Mouse (Mus musculus) heart, embryonic 11.5 days (tissue): ENCODE measurements around the gene Cenpb. TPM values are rescaled to one million over a fixed set of nuclear protein-coding genes. Genes with fewer than 3 reads are reported as not detected.
A peak's percentile ranks its signal among the peaks of the same experiment; 100 is the strongest.

Experiments used
- ATAC-seq: fragments of 200-750 bp; cut with Nextera tagmentation; replicated peaks from 2 replicates; pipeline ENCODE4 v1.8.0; 2017; ENCODE audit warnings: moderate library complexity; ENCODE audit not compliant: insufficient number of reproducible peaks, low FRiP score, low TSS enrichment
- H3K27ac ChIP-seq: fragments of 300-500 bp; sonication (generic); 2 replicates; pipeline ENCODE4 v1.5.1; 2014; ENCODE audit warnings: mild to moderate bottlenecking, low read depth, low read length
- H3K27me3 ChIP-seq: fragments of 300-500 bp; sonication (generic); 2 replicates; pipeline ENCODE4 v1.6.1; 2014; ENCODE audit warnings: mild to moderate bottlenecking, low read length, mixed read lengths; ENCODE audit not compliant: control insufficient read depth, insufficient read depth
- H3K36me3 ChIP-seq: fragments of 300-500 bp; sonication (generic); 2 replicates; pipeline ENCODE4 v1.6.1; 2014; ENCODE audit warnings: mild to moderate bottlenecking, low read length, moderate library complexity, mixed read lengths; ENCODE audit not compliant: control insufficient read depth, insufficient read depth
- H3K4me1 ChIP-seq: fragments of 300-500 bp; sonication (generic); 2 replicates; pipeline ENCODE4 v1.6.1; 2014; ENCODE audit warnings: low read length; ENCODE audit not compliant: control insufficient read depth, insufficient read depth
- H3K4me2 ChIP-seq: fragments of 300-500 bp; sonication (generic); 2 replicates; pipeline ENCODE4 v1.6.1; 2014; ENCODE audit warnings: mild to moderate bottlenecking, moderate library complexity
- H3K4me3 ChIP-seq: fragments of 300-500 bp; sonication (generic); 2 replicates; pipeline ENCODE4 v1.5.1; 2014; ENCODE audit warnings: low read depth, low read length
- H3K9ac ChIP-seq: fragments of 300-500 bp; sonication (generic); 2 replicates; pipeline ENCODE4 v1.6.1; 2014; ENCODE audit warnings: mild to moderate bottlenecking, low read depth, low read length, moderate library complexity
- H3K9me3 ChIP-seq: fragments of 300-500 bp; sonication (generic); replicated peaks from 2 replicates; pipeline ENCODE4 v1.6.1; 2016; ENCODE audit warnings: low read length; ENCODE audit not compliant: control insufficient read depth
- WGBS: fragments of 180-500 bp; shearing (Covaris S2); extraction: QIAGEN DNeasy Blood & Tissue Kit; methylation state at CpG from one replicate; pipeline ENCODE4 v1.1.7; 2014; ENCODE audit not compliant: insufficient replicate concordance; 5-methylcytosine and 5-hydroxymethylcytosine counted together
- polyA plus RNA-seq: library from polyadenylated mRNA; unstranded; fragments of >200 nt; fragmentation: Nextera tagmentation; extraction: Ambion mirVana; gene quantifications from 2 replicates; pipeline ENCODE4 v1.2.1, GENCODE M21; 2014

Cenpb gene
- polyA plus RNA-seq, 1 experiment from 2014 or later = 4.1 TPM

GRCm38 (mm10) chr2:131215941-131216858 lies 36.3 kb upstream of the Cenpb start:
- no peak for ATAC-seq
- Histone ChIP-seq H3K9ac (no peak overlapping the region), H3K9me3 (no peaks in the 10 kb centered on the region), H3K4me3 (no peak overlapping the region), H3K4me2 (no peak overlapping the region), H3K4me1 (peaks cover 5% of the 10 kb centered on the region; the same call in 1 of the 2 replicates), H3K27me3 (no peaks in the 10 kb centered on the region), H3K36me3 (peaks cover 6% of the 10 kb centered on the region; the same call in 1 of the 2 replicates), H3K27ac (no peak overlapping the region)
- 81% methylated on average over 7 of the region's 7 CpGs for WGBS

DNA sequence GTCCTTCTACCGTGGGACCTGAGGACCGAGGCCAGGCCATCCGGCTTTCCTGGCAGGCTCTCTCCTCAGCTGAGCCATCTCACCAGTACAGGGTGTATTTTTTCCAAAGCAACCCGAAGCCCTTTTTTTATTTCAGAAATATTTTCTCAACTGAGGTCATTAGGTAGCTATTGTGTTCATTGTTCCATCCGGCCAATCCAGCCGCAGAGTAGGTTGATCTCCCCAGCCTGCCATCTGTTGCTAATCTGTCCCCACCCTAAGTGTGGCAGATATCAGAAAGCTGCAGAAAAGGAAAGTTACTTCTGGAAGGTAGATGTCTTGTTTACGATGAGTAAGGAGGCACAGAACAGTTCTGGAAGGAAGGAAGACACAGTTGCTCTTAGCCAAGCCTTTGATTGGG lies 33.9 kb upstream of the Cenpb start:
- Histone ChIP-seq H3K27ac (peak overlapping the region; percentile 54), H3K4me3 (no peak overlapping the region), H3K9me3 (no peaks in the 10 kb centered on the region), H3K4me2 (peak overlapping the region; percentile 32), H3K36me3 (peaks cover 6% of the 10 kb centered on the region; the same call in 1 of the 2 replicates), H3K9ac (peak overlapping the region; percentile 39), H3K4me1 (peaks cover 10% of the 10 kb centered on the region; the same call in 1 of the 2 replicates), H3K27me3 (no peaks in the 10 kb centered on the region)
- 70% methylated on average over 7 of the region's 7 CpGs for WGBS
- ATAC-seq = 0 out of 2 replicates have a peak, but pooled peaks have one; percentile 23

DNA sequence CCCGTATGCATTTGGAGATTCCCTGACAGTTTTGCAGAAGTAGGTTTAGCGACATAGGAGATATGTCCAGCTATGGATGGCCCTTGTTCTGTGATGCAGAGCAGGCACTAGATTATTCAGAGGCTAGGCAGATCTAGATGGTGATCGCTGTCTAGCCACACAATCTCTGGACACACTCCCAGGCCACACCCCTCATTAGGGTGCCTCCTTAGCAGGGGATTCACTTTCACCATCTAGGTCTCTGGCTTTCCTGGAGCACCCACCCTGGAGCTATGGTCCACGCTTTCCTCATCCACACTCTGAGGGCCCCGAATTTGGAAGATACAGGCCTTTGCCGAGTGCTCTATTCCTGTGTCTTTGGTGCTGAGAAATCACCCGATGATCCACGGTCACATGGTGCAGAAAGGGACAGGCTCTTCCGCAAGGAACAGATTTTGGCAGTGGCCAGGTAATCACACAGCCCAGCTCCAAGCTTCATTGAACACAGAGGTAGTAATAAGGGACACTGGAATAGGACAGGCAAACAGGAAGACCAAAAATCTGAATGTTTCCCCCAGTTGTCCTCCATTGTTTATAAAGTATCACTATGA lies 31.3 kb upstream of the Cenpb start:
- peak overlapping the region; percentile 86; the same call in 1 of the 2 replicates for H3K27ac ChIP-seq
- WGBS = 61% methylated on average over 9 of the region's 9 CpGs
- no peaks in the 10 kb centered on the region for H3K27me3 ChIP-seq
- H3K9ac ChIP-seq = peak overlapping the region; percentile 88
- peaks cover 10% of the 10 kb centered on the region; the same call in 1 of the 2 replicates for H3K4me1 ChIP-seq
- H3K9me3 ChIP-seq = no peaks in the 10 kb centered on the region
- ATAC-seq = no peak
- peak overlapping the region; percentile 70 for H3K4me3 ChIP-seq
- peaks cover 6% of the 10 kb centered on the region; the same call in 1 of the 2 replicates for H3K36me3 ChIP-seq
- peak overlapping the region; percentile 73 for H3K4me2 ChIP-seq

GRCm38 (mm10) chr2:131209969-131210792 lies 30.3 kb upstream of the Cenpb start:
- Histone ChIP-seq H3K36me3 (peaks cover 6% of the 10 kb centered on the region; the same call in 1 of the 2 replicates), H3K4me3 (peak overlapping the region; percentile 70), H3K9ac (peak overlapping the region; percentile 88), H3K9me3 (no peaks in the 10 kb centered on the region), H3K4me2 (peak overlapping the region; percentile 73), H3K4me1 (peaks cover 13% of the 10 kb centered on the region; the same call in 1 of the 2 replicates), H3K27me3 (no peaks in the 10 kb centered on the region), H3K27ac (peak overlapping the region; percentile 86)
- 1% methylated on average over 50 of the region's 50 CpGs for WGBS
- peak; percentile 93 for ATAC-seq

DNA sequence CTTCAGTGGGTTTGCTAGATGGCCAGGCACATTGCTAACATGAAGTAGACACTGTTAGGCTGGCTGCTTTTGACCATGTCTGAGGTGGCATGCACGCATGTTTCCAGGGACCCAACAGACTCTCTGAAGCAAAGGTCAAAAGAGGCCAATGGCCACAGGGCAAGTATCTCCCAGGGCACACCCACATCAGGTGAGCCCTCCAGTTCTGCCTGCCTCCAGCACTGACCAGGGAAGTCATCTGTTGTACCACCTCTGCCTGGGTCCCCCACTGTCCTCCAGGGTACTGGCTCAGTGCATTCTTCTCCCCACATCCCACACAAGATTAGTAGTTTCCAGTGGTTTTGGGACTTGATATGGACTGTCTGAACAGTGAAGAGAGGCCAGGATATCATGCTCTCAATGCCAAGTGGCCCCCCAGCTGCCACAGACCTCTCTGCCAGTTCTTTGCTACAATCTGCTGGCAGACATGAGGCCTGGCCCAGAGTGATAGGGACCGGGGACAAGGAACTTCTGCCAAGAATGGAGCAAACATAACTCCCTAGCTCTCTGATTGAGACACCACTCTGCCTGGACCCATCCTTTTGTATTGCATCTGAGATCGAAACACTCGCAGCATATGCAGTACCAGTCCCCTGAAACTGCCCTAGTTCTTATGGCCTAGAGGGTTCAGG lies 29.4 kb upstream of the Cenpb start:
- peak overlapping the region; percentile 49 for H3K9ac ChIP-seq
- H3K27ac ChIP-seq = peak overlapping the region; percentile 86; the same call in 1 of the 2 replicates
- peaks cover 21% of the 10 kb centered on the region for H3K4me1 ChIP-seq
- no peaks in the 10 kb centered on the region for H3K9me3 ChIP-seq
- H3K4me3 ChIP-seq = 0 out of 2 replicates have a peak overlapping the region, but pooled peaks have one; percentile 70
- no peaks in the 10 kb centered on the region for H3K27me3 ChIP-seq
- peak overlapping the region; percentile 73 for H3K4me2 ChIP-seq
- 69% methylated on average over 4 of the region's 4 CpGs for WGBS
- peaks cover 6% of the 10 kb centered on the region; the same call in 1 of the 2 replicates for H3K36me3 ChIP-seq
- no peak for ATAC-seq

GRCm38 (mm10) chr2:131208356-131208755 lies 28.5 kb upstream of the Cenpb start:
- Histone ChIP-seq H3K27ac (no peak overlapping the region), H3K9me3 (no peaks in the 10 kb centered on the region), H3K4me1 (peaks cover 21% of the 10 kb centered on the region), H3K9ac (no peak overlapping the region), H3K4me3 (no peak overlapping the region), H3K36me3 (peaks cover 6% of the 10 kb centered on the region; the same call in 1 of the 2 replicates), H3K4me2 (no peak overlapping the region), H3K27me3 (no peaks in the 10 kb centered on the region)
- no peak for ATAC-seq
- 92% methylated on average over 2 of the region's 2 CpGs for WGBS

DNA sequence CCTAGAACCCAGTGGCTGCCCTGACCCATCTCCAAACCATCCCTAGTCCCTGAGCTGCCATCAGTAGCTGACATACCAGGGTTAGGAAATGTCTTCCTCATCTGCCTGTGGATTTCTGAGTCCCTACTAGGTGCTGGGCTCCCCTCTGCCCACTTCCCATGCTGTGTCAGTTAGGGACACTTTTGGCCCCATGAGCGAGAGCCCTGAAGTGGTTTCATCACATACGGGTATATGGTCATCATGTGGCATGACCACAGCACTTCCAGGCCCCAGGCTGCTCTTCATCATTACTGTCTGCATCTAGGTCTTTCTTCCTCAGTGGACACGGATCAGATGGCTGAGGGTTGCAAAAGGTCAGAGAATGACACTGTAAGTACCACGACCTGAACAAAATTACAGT lies 26.9 kb upstream of the Cenpb start, which contains the start of gene Ap5s1:
Gene Ap5s1, plus strand, starts transcription at position 301 of the 400 bp plus-strand sequence.
- Histone ChIP-seq H3K4me1 (peaks cover 18% of the 10 kb centered on the region), H3K27ac (no peak within 1 kb of the TSS), H3K36me3 (no peaks in the 10 kb centered on the region), H3K9me3 (no peaks in the 10 kb centered on the region), H3K4me2 (no peak within 1 kb of the TSS), H3K9ac (no peak within 1 kb of the TSS), H3K4me3 (no peak within 1 kb of the TSS), H3K27me3 (no peaks in the 10 kb centered on the region)
- WGBS = 82% methylated on average over 4 of the region's 4 CpGs
- ATAC-seq = no peak
